Mouse (Mus musculus) left cerebral cortex, postnatal 36 days (tissue): ENCODE results near the gene Tbc1d30. TPM values are rescaled to one million over a fixed set of nuclear protein-coding genes. Genes with fewer than 3 reads are reported as not detected.
A peak's percentile ranks its signal among the peaks of the same experiment; 100 is the strongest.

Experiments used
- DNase-seq, 2 experiments: peaks; one replicate each; pipeline ENCODE4 v3.0.0; 2021 to 2022; ENCODE audit warnings: low spot score in 2 of 2, mixed read lengths in 1 of 2
- intact Hi-C: fragments of 180-260 bp; cut with DNase I; formaldehyde crosslinking; loops from one replicate; pipeline ENCODE4 v1.15.1; 2025
- total RNA-seq, 2 experiments: library from RNA; stranded (reverse); gene quantifications; 2 replicates each; pipeline ENCODE4 v1.2.3; 2021

Gene Tbc1d30
- total RNA-seq, 2 experiments from 2014 or later: 78.5 to 92.3 TPM

- no peak for DNase-seq
- intact Hi-C loops: loop anchor here (2.0 kb wide), 1 partner anchor 21 kb away; no protein-coding TSS in a partner anchor
Measured at GRCm38 (mm10) chr10:121289970-121290681, 61.0 kb downstream of the Tbc1d30 start.

GRCm38 (mm10) chr10:121282926-121283325 is 68.2 kb downstream of the Tbc1d30 start:
- no peak for DNase-seq
- intact Hi-C loops: no loop called here

DNA sequence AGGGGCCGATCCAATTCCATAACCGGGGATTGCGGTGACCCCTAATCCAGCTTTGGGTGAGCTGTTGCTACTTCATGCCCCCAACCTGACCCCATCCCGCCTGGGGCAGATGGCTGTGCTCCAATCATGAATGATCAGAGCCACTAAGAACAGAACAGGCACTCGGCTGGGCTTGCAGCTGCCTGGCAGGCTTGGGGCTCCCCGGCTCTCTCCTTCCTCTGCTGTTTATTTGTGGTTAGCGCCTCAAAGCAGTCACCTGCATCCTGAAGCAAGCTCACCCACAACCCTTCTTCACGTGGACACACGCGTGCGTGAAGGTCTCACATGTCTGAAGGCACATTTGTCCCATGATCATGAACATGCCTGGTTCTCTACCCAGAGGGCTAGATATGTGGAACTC is 68.6 kb downstream of the Tbc1d30 start:
- DNase-seq: no peak
- intact Hi-C loops: no loop called here

GRCm38 (mm10) chr10:121280943-121281342 is 70.1 kb downstream of the Tbc1d30 start:
- DNase-seq: peak; percentile 63 to 74
- intact Hi-C loops: no loop called here

DNA sequence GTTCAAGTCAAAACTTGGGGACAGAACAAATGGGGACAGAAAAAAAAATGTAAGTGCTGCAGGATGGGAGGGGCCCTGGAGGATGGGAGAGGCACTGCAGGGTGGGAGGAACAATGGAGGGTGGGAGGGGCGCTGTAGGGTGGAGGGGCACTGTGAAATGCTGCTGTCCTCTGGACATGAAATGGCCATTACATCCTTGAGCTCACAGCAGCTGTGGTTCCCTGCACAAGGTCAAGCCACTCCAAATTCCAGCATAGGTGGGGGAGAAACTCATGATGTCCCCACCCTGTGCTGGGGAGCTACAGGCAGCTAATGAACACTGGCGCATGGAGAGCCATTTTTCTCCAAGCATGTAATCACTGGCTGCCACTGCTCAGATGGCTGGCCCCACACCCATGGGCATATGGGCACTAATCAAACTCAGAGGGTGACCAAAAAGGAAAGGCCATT is 74.0 kb downstream of the Tbc1d30 start:
- DNase-seq: no peak
- intact Hi-C loops: no loop called here

DNA sequence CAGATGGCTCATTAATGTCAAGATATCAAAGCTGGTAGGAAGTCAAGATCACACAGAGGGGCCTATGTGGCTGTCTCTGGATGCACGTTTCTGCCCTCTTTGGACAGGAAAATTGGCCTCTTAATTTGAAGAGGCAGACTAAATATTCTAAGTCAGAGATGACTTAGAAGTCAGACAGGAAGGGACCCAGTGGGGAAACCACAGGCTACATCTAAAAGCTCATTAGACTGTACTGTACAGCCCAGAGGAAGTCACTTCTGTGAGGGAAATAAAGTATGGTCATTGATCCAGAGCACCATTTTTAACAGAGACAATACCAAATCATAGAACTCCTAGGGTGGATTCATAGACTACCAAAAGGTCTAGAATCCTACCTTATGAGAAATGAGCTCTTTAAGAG is 76.1 kb downstream of the Tbc1d30 start:
- intact Hi-C loops: no loop called here
- no peak for DNase-seq

DNA sequence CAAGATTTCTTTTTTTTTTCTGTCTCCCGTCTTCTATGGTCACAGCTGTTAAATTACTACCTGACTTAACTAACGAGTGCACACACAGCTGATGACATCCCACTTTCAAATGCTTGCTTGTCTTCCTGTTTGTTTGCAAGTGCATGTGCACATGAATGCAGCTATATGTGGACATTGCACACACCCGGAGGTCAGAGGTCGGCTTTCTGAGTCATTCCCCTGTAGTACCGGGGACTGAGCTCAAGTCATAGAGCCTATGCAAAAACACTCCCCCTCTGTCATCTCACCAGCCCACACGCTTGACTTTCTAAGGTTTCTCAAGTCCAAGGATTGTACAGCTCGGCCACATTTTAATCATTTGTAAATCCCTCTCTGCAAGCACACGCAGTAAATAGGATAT is 80.1 kb downstream of the Tbc1d30 start:
- DNase-seq: no peak
- intact Hi-C loops: no loop called here

DNA sequence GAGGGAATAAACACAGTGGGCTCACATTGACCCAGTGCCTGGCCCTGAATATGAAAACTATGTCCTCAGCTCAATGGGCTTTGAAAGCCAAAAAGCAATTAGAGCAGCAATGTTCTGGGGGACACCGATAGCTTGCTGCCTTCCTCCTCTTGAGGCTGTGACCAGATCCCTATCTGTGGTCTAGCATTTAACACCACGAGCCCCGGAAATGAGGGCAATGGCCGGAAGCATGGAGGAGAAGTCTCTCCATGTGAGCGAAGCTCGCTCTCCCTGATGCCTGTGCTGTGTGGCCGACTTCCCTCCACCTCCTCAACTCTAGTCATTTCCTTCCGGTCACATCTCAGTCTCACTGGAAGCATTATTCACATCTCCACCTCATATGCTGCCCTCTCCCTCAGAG is 82.3 kb downstream of the Tbc1d30 start:
- intact Hi-C loops: no loop called here

DNA sequence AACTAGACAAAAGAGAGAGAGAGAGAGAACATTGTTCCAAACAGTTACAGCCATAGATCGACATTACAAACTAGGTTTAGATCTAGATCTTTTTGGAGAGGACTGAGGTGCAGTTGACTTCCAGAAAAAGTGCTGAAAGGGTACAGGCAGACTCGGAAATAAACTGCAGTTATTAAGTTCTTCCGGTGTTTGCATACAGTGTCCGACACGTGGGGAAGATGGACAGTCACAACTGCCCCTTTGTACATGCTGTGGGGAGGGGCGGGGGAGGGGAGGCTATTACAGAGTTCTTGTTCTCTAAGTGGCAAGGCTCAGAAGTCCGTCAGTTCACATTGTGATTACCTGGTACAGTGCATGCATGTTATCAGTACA is 86.9 kb downstream of the Tbc1d30 start:
- intact Hi-C loops: no loop called here
- no peak for DNase-seq

More for the DNA sequence above, 82.3 kb downstream of the Tbc1d30 start:
- no peak for DNase-seq

GRCm38 (mm10) chr10:121263520-121264203 is 87.4 kb downstream of the Tbc1d30 start:
- DNase-seq: peak; percentile 33 to 42
- intact Hi-C loops: no loop called here

DNA sequence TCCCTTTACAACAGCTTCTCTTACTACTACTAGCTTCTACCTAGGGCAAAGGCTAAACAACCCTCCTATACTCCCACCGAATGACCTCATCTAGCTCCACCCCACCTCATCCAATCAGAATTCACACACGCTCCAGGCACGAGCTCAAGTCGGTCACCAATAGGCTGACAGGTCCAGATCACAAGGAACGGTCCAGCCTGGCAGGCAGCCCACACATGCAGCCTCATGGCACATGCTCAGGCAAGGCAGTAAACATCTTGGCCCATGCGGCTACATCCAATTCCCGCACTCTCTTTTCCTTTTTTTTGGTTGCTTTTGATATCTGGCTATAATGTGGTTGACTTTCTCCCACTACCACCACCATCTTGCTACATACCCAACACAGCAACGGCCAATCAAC is 88.9 kb downstream of the Tbc1d30 start:
- no peak for DNase-seq
- intact Hi-C loops: no loop called here

DNA sequence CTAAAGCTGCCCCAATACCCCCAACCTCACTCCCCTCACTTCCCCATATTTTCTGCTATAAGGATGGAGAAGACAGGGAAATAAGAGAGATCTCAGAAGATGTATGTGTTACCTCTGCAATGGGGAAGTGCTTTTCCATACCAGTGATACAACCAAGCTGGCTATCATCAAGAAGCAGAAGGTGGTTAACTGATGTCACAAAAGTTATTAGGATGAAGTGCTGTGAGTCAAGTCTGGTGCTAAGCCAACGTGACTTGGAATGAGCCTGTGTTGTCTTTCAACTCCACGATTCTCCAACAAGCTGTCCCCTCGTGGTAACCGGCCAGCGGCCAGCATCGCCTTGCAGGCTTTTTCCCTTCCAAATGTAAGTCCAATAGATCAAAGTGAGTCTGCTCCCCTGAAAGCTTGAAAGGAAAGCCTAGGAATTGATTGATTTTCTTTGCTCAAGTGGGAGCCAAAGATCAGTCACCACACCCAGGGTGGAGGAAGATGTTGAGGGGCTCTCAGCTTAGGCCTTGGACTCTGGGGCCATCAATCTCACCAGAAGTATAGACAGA is 90.0 kb downstream of the Tbc1d30 start:
- intact Hi-C loops: no loop called here
- no peak for DNase-seq

- intact Hi-C loops: loop anchor here (2.0 to 10.0 kb wide), 4 partner anchors 223 to 1001 kb away; partner anchors contain the start of gene Wif1
- DNase-seq: peak in 1 of 2 experiments; percentile 51
Measured at GRCm38 (mm10) chr10:121256115-121256825, 94.8 kb downstream of the Tbc1d30 start.

- intact Hi-C loops: loop anchor here (5.0 to 10.0 kb wide), 3 partner anchors 318 to 1001 kb away; no protein-coding TSS in a partner anchor
Measured at GRCm38 (mm10) chr10:121255465-121255864, 95.6 kb downstream of the Tbc1d30 start.

DNA sequence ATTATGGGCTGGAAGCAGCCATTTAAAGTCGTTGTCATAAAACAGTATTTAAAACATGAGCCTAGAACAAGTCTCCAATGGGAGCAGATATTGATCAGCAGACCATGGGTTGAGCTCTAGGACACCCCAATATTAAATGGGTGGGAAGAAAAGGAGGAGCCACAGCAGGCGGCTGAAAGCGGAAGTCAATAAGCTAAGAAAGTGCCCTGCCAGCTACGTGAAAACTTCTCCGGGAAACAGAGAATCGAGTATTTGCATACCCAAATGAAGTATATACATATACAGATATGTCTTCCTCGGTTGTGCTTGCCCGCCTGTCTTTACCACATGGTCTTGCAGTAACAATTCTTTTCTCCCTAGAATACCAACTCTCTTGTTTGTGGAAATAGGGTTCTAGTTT is 96.7 kb downstream of the Tbc1d30 start:
- DNase-seq: no peak
- intact Hi-C loops: loop anchor here (10.0 kb wide), 1 partner anchor 1000 kb away; no protein-coding TSS in a partner anchor

More at GRCm38 (mm10) chr10:121255465-121255864, 95.6 kb downstream of the Tbc1d30 start:
- no peak for DNase-seq

GRCm38 (mm10) chr10:121252781-121253180 is 98.3 kb downstream of the Tbc1d30 start:
- intact Hi-C loops: loop anchor here (10.0 kb wide), 1 partner anchor 998 kb away; no protein-coding TSS in a partner anchor

GRCm38 (mm10) chr10:121251191-121251590 is 99.9 kb downstream of the Tbc1d30 start:
- intact Hi-C loops: loop anchor here (10.0 kb wide), 1 partner anchor 996 kb away; no protein-coding TSS in a partner anchor
- DNase-seq: no peak

More at GRCm38 (mm10) chr10:121252781-121253180, 98.3 kb downstream of the Tbc1d30 start:
- no peak for DNase-seq

- intact Hi-C loops: loop anchor here (10.0 kb wide), 1 partner anchor 995 kb away; no protein-coding TSS in a partner anchor
- no peak for DNase-seq
Measured at GRCm38 (mm10) chr10:121249820-121250219, 101.3 kb downstream of the Tbc1d30 start.

GRCm38 (mm10) chr10:121247545-121247944 is 103.5 kb downstream of the Tbc1d30 start:
- intact Hi-C loops: no loop called here
- DNase-seq: no peak

DNA sequence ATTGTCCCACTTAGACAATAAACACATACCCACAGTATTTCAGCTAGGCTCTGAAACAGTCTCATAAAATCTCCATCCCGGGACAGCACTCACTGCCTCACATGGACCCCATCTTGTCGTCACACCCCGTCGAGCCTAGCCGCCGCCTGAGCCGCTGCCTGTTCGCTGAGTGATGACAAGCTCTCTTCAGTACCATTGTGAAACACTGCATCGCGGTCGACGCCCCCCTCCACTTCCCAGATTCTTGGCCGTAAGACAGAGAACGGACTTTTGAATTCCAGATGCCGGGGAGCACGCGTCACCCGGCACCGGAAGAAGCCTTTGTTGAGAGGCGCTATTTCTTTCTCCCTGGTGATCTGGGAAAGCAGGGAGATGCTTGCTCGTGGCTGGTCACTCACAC is 104.1 kb downstream of the Tbc1d30 start:
- intact Hi-C loops: no loop called here
- DNase-seq: no peak
